Comparison of ENCODE assay signal across 9 mouse cellular contexts in the genomic region with DNA sequence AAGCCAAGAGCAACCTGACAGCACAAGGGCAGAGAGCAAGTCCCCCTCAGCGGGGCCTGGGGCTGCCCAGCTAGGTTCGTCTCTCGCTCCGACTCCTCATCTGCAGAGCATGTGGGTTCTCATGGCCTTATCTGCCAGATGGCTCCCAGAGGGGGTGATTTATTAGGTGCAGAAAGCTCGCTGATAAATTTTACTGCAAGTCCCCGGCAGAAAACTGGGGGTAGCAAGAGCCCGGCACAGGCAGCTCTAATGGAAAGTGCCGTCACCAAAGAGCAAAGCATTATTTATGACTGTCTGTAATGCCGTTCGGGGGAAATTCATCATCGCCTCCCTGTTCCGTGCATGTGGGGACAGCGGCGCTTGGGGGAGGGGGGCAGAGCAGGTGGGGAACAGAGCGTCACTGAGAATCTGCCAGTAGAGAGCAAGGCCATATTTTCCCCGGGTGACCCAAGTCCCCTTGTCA.
DNase-seq lines count a peak whose midpoint lies in the region; ATAC-seq lines count a peak whose summit lies in the region.
"Had no signal": no experiment of that assay in that cellular context is flagged by ENCODE, and none has a peak within 500 bp of the region (broad histone marks: within the 10 kb centered on the region; RNA-seq: fewer than 3 reads in every experiment).

No protein-coding gene starts in this region.

- peak; percentile 63; the same call in 1 of the 2 replicates for ATAC-seq in midbrain, embryonic 13.5 days

- no peaks in the 10 kb centered on the region for H3K36me3 ChIP-seq in midbrain, embryonic 13.5 days

- H3K27me3 ChIP-seq in midbrain, embryonic 13.5 days, result no peaks in the 10 kb centered on the region

- DNase-seq in heart, adult 18-20 months, result peak; percentile 33 to 34
- no peak for DNase-seq in heart, adult 8-10 months (ENCODE audit: low spot score)
- peak; percentile 28 for DNase-seq in brain, adult 2 months (ENCODE audit: low read depth, low spot score)
- peak; percentile 40 for DNase-seq in heart, postnatal 4 days
- DNase-seq in layer of hippocampus, postnatal 25 days (ENCODE audit: extremely low spot score in 1 of 2, low spot score in 1 of 2), result no peak
- DNase-seq in testis, postnatal 14 days (ENCODE audit: low spot score), result no peak
- DNase-seq in frontal cortex, postnatal 10 days (ENCODE audit: low spot score in 2 of 2), result no peak

- H3K4me2 ChIP-seq in midbrain, embryonic 13.5 days (replicated peaks), result peak overlapping the region; percentile 32; the same call in 1 of the 2 replicates

- no peak overlapping the region for H3K4me3 ChIP-seq in midbrain, embryonic 13.5 days (replicated peaks)
- H3K4me3 ChIP-seq: erythroblast, embryonic 14.5 days had no signal

- peak overlapping the region; percentile 42; the same call in 1 of the 2 replicates for H3K9ac ChIP-seq in midbrain, embryonic 13.5 days (replicated peaks)

- 60% methylated on average over 16 of the region's 16 CpGs for WGBS in midbrain, embryonic 13.5 days

- H3K9me3 ChIP-seq in midbrain, embryonic 13.5 days, result no peaks in the 10 kb centered on the region

- H3K27ac ChIP-seq in midbrain, embryonic 13.5 days, result no peak overlapping the region

- peaks cover 9% of the 10 kb centered on the region for H3K4me1 ChIP-seq in midbrain, embryonic 13.5 days (replicated peaks)

Comparison
In these comparisons a context has a peak if more than half of its experiments do, and no peak if none do; other contexts are left out.
1. DNase-seq: peak in heart, adult 18-20 months (2 of 2), brain, adult 2 months (single experiment) and heart, postnatal 4 days (single experiment); none in heart, adult 8-10 months (single experiment), layer of hippocampus, postnatal 25 days (0 of 2), testis, postnatal 14 days (single experiment) and frontal cortex, postnatal 10 days (0 of 2).